Mouse (Mus musculus): ENCODE measurements around the gene Ttc16.

The Ttc16 gene

GRCm38 (mm10) chr2:32779714-32780113 is 4.3 kb upstream of the Ttc16 start:
- no peak for DNase-seq (ENCODE audit: low spot score in 2 of 2)

DNA sequence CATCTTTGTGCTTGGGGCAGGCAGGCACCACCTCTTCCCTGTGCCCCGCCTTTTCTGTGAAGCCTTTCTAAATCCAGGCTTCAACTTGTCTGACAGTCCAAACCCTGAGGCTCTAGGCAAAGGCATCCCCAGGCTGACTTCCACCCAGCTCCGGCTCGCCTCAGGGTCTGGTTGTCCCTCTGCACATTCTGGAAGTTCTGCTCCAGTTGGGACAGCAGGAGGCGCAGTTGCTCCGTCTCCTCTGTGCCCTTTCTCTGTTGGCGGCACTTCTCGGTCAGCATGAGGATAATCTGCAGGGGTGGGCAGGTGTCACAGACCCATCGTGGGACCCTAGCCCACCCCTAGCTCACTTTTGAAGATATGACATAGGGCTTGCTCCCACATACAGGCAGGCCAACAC is 3.7 kb upstream of the Ttc16 start:
- DNase-seq (ENCODE audit: low spot score in 2 of 2), result peak; percentile 51 to 64

GRCm38 (mm10) chr2:32778081-32778480 is 2.6 kb upstream of the Ttc16 start:
- DNase-seq (ENCODE audit: low spot score in 2 of 2), result peak; percentile 84 to 92

GRCm38 (mm10) chr2:32776192-32776591 is 759 bp upstream of the Ttc16 start:
- DNase-seq (ENCODE audit: low spot score in 2 of 2), result no peak

- no peak for DNase-seq (ENCODE audit: low spot score in 2 of 2)
These were observed 2.7 kb downstream of the Ttc16 start for GRCm38 (mm10) chr2:32772626-32773279.

GRCm38 (mm10) chr2:32771886-32772285 is 3.5 kb downstream of the Ttc16 start:
- no peak for DNase-seq (ENCODE audit: low spot score in 2 of 2)

DNA sequence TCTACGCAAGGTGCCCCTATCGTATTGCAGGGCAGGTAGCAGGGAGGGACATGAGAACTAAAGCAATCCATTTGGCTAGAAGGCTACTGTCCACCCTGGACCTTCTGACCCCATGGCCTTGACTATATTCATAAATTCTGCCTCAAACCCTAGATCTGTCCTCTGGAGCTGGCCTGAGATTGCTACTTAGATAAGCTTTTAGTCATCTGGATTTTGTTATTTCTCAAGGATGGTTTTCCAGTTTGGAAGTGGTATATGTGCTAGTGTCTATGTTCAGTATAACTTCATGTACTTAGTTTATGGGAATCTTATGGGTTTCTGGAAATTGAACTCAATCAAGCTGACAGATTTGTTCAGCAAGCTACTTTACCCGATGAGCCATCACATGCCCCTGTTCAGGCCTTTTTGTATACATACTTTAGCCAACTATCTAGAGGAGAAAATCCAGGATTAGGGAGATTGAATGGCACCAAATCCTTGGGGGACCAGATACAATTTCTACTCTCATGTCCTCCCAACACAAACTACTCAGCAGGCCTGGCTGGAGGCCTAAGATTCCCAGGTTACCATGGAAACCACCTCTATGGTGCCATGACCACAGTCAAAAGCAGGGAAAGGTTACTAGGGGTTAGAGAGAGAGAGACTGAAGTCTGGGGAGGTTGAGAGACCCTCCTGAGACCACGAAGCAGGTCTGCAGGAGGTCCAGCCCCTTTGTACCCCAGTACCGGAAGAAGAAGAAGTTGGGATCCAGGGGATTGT is 5.9 kb downstream of the Ttc16 start:
- no peak for DNase-seq (ENCODE audit: low spot score in 2 of 2)

DNA sequence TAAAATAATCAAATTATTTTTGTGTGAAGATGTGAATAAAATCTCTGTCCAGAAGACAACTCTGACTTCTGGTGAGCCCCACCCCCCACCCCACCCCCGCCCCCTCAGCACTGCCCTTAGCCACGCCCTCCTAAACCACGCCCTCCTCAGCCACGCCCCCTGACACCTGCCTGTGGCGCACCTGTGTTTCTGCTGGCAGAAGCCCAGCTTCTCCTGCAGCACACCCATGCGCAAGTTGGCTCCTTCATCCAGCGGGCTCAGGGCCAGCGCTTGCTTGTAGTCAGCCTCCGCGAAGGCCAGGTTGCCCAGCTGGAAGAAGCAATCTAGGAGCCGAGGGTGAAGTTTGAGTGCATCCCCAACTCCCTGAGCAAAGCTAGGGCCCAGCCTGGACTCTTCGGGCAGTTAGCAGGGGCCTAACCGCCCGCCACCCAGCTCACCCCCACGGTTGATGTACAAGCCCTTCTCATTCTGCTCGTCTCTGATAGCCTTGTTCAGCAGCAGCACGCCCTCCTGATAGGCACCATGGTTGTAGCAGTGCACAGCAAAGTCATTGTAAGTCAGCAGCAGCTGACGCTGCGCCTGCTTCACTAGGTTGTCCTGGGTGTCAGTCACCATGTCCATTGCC is 6.7 kb downstream of the Ttc16 start:
- no peak for DNase-seq (ENCODE audit: low spot score in 2 of 2)

GRCm38 (mm10) chr2:32767241-32767640 is 8.2 kb downstream of the Ttc16 start:
- DNase-seq (ENCODE audit: low spot score in 2 of 2), result no peak

DNA sequence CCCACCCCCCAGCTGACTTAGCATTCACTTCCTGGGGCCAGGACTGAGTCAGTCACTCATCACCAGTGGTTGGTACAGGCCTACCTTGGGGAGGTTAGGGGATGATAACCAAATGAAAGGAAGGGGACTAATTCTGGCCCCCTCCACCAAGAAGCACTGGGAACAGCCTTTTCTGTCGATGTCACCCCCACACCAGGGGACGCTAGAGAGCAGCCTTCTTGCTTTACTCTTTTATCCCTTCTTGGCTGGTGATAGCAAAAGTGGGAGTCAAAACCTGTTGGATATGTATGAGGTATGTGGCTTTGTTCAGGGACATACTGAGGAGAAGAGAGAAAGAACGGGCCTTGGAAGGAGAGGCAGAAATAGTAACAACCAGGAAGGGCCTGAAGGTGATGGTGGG is 12.1 kb downstream of the Ttc16 start:
- DNase-seq (ENCODE audit: low spot score in 2 of 2), result no peak

DNA sequence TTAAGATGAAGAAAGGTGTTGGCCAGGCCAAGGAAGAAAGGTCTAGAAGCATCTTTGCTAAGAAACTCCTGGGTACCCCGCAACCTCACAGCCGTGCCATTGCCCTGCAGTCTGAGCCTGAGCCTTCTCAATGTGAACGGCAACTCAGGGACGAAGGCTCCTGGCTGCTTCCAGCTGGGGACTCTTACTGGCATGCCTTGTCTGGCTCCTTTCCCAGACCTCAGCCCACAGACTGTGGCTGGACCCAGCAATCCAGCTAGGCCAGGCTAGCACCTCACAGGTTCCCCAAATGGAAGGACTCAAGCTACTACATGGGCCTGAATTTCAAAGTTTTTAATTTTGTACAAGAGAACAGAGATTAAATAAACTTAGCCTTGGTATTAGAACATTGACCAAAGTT is 13.6 kb downstream of the Ttc16 start:
- no peak for DNase-seq (ENCODE audit: low spot score in 2 of 2)

GRCm38 (mm10) chr2:32761361-32761760 is 14.1 kb downstream of the Ttc16 start:
- no peak for DNase-seq (ENCODE audit: low spot score in 2 of 2)

DNA sequence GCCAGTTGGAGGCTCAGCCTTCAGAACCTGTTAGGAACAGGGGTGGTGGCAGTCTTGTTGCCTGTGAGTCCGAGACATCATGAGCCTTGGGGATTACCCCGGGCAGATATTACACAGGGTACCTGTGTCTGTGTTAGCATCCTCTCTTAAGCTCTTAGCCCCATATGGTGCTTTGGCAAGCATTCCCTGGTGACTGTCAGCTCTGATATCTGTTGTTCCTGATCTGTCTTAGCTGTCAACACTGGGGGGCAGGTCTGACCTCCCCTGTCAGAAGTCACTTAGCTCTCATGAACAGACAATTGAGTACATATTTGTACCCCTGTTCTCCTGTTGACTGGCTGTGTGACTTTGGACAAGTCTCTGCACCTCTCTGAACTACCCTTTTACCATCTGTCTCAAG is 16.4 kb downstream of the Ttc16 start:
- DNase-seq (ENCODE audit: low spot score in 2 of 2), result no peak

GRCm38 (mm10) chr2:32758503-32758902 is 16.9 kb downstream of the Ttc16 start:
- no peak for DNase-seq (ENCODE audit: low spot score in 2 of 2)

- DNase-seq (ENCODE audit: low spot score in 2 of 2), result peak; percentile 98
These were observed 18.2 kb downstream of the Ttc16 start, which contains the start of gene Tor2a for GRCm38 (mm10) chr2:32757056-32757845. Gene Tor2a (plus strand): TSS chr2:32757234.

- DNase-seq (ENCODE audit: low spot score in 2 of 2), result no peak
These were observed 18.8 kb downstream of the Ttc16 start for GRCm38 (mm10) chr2:32756674-32757055.

GRCm38 (mm10) chr2:32752181-32752580 is 23.3 kb downstream of the Ttc16 start:
- no peak for DNase-seq (ENCODE audit: low spot score in 2 of 2)

DNA sequence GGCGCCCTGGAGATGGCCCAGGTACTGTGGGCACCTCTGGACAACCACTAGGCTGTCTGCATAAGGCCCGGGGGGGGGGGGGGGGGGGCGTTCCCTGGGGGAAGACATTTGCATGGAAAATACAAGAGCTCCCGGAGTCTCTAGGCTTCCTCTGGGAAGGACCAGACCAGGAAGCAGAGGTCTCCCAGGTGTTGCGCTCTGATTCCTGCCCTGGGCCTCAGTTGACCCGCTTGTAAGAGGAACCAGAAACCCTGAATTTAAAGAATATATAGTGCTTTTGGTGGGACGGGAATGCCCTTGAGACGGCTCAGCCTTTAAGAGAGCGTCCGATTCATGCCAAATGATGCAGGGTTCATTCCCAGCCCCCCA is 23.8 kb downstream of the Ttc16 start:
- no peak for DNase-seq (ENCODE audit: low spot score in 2 of 2)

DNA sequence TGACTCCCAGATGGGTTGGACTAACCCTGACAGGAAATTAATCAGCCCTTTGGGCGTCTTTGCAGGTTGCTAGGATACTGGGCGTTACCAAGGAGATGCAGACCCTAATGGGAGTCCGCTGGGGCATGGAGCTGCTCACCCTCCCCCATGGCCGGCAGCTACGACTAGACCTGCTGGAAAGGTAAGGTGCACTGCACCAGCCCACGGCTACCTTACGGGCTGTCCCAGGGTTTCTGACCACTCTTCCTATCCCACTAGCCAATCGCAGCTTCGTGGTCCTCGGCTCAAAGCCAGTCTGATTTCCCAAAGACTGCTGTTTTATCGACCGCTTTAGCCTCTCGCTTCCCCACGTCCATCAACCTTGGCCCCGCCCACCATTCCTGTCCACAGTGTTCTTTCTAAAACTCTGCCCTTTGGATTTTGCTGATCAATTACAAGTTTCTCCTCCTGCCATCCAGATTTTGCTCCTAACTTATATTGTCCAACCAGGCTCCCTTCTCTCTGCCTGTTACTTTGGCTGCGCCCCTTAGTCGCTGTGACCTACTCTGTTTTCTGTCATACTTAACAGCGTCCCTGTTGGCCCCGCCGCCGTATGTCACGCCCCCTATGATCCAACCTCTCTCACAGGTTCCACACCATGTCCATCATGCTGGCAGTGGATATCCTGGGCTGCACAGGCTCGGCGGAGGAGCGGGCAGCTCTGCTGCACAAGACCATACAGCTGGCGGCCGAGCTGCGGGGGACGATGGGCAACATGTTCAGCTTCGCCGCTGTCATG is 24.4 kb downstream of the Ttc16 start:
- DNase-seq (ENCODE audit: low spot score in 2 of 2), result no peak

GRCm38 (mm10) chr2:32750199-32750598 is 25.2 kb downstream of the Ttc16 start:
- DNase-seq (ENCODE audit: low spot score in 2 of 2), result no peak

DNA sequence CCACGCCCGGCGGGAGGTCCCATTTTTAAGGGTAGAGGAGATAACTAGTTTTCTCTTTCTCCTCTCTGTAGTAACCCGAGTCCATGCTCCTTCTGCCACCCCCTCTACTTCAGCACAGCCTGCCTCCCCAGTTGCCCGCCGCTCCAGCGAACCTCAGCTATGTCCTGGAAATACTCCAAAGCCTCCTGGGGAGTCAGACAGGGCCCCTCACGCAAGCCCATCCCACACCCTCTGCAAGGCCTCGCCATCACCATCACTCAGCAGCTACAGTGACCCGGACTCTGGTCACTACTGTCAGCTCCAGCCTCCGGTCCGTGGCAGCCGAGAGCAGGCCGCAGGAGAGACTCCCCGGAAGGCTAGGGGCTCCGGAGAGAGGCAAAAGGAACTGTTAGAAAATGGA is 26.4 kb downstream of the Ttc16 start:
- DNase-seq (ENCODE audit: low spot score in 2 of 2), result no peak

All from thymus, postnatal 10 days (tissue).